Mouse (Mus musculus) intestine, embryonic 15.5 days (tissue): ENCODE data around the gene Abcb8. TPM values are rescaled to one million over a fixed set of nuclear protein-coding genes. Genes with fewer than 3 reads are reported as not detected.

Source experiments
- ATAC-seq: fragments of 200-750 bp; cut with Nextera tagmentation; 2 replicates; pipeline ENCODE4 v1.8.0; 2017; ENCODE audit warnings: moderate TSS enrichment, moderate library complexity
- H3K27ac ChIP-seq: fragments of 300-500 bp; sonication (generic); 2 replicates; pipeline ENCODE4 v1.5.1; 2015; ENCODE audit warnings: mild to moderate bottlenecking, inconsistent platforms
- H3K27me3 ChIP-seq: fragments of 300-500 bp; sonication (generic); replicated peaks from 2 replicates; pipeline ENCODE4 v1.6.1; 2015; ENCODE audit warnings: inconsistent platforms
- H3K36me3 ChIP-seq: fragments of 300-500 bp; sonication (generic); 2 replicates; pipeline ENCODE4 v1.6.1; 2015; ENCODE audit warnings: inconsistent platforms
- H3K4me1 ChIP-seq: fragments of 300-500 bp; sonication (generic); replicated peaks from 2 replicates; pipeline ENCODE4 v1.6.1; 2015; ENCODE audit warnings: inconsistent platforms
- H3K4me2 ChIP-seq: fragments of 300-500 bp; sonication (generic); replicated peaks from 2 replicates; pipeline ENCODE4 v1.6.1; 2015; ENCODE audit warnings: mild to moderate bottlenecking, inconsistent platforms
- H3K4me3 ChIP-seq: fragments of 300-500 bp; sonication (generic); replicated peaks from 2 replicates; pipeline ENCODE4 v1.5.1; 2015; ENCODE audit warnings: inconsistent platforms
- H3K9ac ChIP-seq: fragments of 300-500 bp; sonication (generic); 2 replicates; pipeline ENCODE4 v1.6.1; 2015; ENCODE audit warnings: inconsistent platforms
- H3K9me3 ChIP-seq: fragments of 300-500 bp; sonication (generic); 2 replicates; pipeline ENCODE4 v1.6.1; 2016; ENCODE audit warnings: inconsistent platforms
- WGBS: fragments of 180-500 bp; shearing (Covaris S2); methylation state at CpG from one replicate; pipeline ENCODE4 v1.1.7; 2015; 5-methylcytosine and 5-hydroxymethylcytosine counted together
- polyA plus RNA-seq: library from polyadenylated mRNA; unstranded; fragments of >200 nt; fragmentation: Nextera tagmentation; extraction: Ambion mirVana; gene quantifications from 2 replicates; pipeline ENCODE4 v1.2.1, GENCODE M21; 2015

Gene Abcb8
- polyA plus RNA-seq, 1 experiment from 2014 or later: 66.2 TPM

DNA sequence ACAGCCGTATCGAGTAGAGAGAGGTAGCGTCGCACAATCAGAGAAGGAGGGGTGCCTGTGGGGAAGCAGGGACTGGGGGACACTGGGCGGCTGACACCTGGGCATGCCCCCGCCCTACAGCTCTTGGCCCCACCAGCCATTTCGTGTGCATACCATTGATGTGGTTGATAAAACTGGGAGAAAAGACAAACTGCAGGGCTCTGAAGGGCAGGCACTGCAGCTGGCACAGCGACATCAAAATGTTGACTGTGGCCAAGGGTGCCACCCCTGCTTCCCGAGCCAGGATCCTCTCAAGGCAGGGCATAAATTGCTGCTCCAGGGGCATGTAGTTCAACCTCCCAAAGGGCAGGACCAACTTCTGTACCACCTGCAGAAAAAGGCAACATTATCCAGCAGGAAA is 48.6 kb downstream of the Abcb8 start:
- Histone ChIP-seq H3K9me3 (no peaks in the 10 kb centered on the region), H3K36me3 (peaks cover 37% of the 10 kb centered on the region), H3K27me3 (no peaks in the 10 kb centered on the region), H3K9ac (no peak overlapping the region), H3K27ac (no peak overlapping the region), H3K4me1 (peaks cover 23% of the 10 kb centered on the region), H3K4me3 (no peak overlapping the region), H3K4me2 (no peak overlapping the region)
- 85% methylated on average over 9 of the region's 9 CpGs for WGBS
- ATAC-seq: no peak

- 89% methylated on average over 7 of the region's 7 CpGs for WGBS
- Histone ChIP-seq H3K27ac (no peak overlapping the region), H3K27me3 (no peaks in the 10 kb centered on the region), H3K4me3 (no peak overlapping the region), H3K4me2 (no peak overlapping the region), H3K4me1 (peaks cover 31% of the 10 kb centered on the region), H3K9ac (no peak overlapping the region), H3K36me3 (peaks cover 37% of the 10 kb centered on the region), H3K9me3 (no peaks in the 10 kb centered on the region)
- no peak for ATAC-seq
These were observed 49.7 kb downstream of the Abcb8 start for GRCm38 (mm10) chr5:24443204-24443603.

DNA sequence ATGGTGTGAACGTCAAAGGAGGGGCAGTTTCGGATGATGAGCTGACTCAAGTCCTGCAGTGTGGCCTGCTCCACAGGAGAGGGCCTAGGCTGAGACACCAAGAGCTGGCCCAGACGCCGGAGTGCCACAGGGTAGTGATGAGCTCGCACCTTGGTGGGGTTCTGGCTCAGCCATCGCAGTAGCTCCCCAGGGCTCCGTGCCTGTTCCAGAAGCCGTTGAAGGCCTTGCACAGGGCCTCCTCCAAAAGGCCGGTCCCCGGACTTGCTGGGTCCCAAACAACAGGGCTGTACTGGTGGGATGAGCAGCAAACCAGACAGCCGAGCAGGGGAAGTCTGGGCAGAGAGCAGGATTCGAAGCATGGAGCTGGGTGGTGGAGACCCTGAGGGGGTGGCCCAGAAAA is 50.5 kb downstream of the Abcb8 start:
- Histone ChIP-seq H3K9me3 (no peaks in the 10 kb centered on the region), H3K4me3 (peak overlapping the region; percentile 96), H3K4me2 (peak overlapping the region; percentile 85), H3K9ac (peak overlapping the region; percentile 97), H3K27ac (no peak overlapping the region), H3K27me3 (no peaks in the 10 kb centered on the region), H3K36me3 (peaks cover 33% of the 10 kb centered on the region), H3K4me1 (peaks cover 31% of the 10 kb centered on the region)
- ATAC-seq: no peak
- WGBS: 83% methylated on average over 12 of the region's 12 CpGs

DNA sequence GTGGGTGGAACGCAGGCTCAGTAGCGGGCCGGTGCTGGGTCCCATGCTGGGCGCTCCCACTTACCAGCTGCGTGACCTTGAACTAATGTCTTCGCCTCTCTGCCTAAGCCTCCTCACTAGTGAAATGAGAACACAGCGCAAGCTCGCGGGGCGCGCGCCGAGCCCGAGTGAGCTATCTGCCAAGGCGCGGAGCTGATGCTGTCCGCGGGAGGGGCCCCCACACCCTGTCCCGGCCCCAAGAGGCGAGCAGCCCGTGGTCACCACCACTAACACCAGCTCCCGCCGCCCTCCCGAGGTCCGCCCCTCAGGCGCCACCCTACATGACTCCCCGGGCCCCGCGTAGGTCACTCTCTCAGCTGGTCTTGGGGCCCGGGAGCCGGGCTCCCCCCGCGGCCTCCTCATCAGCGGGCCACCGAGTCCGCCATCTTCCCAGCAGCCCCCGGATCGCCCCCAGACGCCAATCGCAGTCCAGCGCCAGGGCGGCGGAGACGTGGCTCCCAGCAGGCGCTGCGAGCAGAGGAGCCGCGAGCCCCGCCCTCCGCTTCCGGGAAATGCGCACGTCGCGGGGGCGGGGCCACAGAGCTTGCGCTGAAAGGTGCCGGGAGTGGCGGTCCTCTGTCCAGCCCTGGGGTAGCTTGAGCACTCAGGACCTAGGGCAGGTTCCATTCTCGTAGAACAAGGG is 51.4 kb downstream of the Abcb8 start, which contains the start of gene Fastk:
Gene Fastk (minus strand): TSS at position 542 of the 682 bp plus-strand sequence.
- peak within 1 kb of the TSS; percentile 96 for H3K4me3 ChIP-seq
- H3K27me3 ChIP-seq: no peaks in the 10 kb centered on the region
- H3K9me3 ChIP-seq: no peaks in the 10 kb centered on the region
- peak within 1 kb of the TSS; percentile 85 for H3K4me2 ChIP-seq
- 0% methylated on average over 60 of the region's 60 CpGs for WGBS
- H3K27ac ChIP-seq: peak within 1 kb of the TSS; percentile 92
- H3K4me1 ChIP-seq: peaks cover 31% of the 10 kb centered on the region
- ATAC-seq: peak; percentile 88
- peak within 1 kb of the TSS; percentile 97 for H3K9ac ChIP-seq
- peaks cover 24% of the 10 kb centered on the region for H3K36me3 ChIP-seq

DNA sequence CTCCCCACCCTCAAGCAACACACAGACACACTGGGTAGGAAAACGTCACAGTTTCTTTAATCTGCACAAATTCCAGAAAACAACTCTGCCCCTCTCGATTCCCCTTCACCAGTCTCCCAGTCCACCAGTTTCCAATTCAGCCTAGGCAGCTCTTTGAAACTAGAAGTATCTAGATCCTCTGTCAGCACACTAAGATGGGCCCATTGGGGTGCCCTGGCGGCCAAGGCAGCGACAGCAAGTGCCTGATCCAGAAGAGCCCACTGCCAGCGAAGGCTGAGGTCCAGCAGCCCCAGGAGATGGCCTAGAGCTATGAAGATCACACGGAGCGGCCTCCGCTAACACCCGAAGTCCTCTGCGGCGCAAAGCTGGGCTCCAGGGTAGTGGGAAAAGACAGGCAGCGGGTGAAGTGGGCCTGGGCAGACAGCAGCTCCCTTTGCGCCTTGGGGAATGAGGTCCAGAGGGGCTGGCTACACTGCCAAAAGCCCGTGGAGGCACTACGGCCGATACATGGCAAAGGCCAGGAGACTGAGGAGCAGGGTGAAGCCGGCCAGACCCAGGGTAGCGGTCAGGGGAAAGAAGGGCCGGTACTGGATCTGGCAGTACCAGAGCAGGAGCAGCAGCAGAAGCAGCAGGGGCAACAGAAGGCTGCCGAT is 52.1 kb downstream of the Abcb8 start:
- Histone ChIP-seq H3K27ac (peak overlapping the region; percentile 92), H3K4me1 (peaks cover 31% of the 10 kb centered on the region), H3K4me2 (peak overlapping the region; percentile 85), H3K9ac (peak overlapping the region; percentile 97), H3K4me3 (peak overlapping the region; percentile 96), H3K27me3 (no peaks in the 10 kb centered on the region), H3K9me3 (no peaks in the 10 kb centered on the region), H3K36me3 (peaks cover 18% of the 10 kb centered on the region)
- peak; percentile 0; the same call in 1 of the 2 replicates for ATAC-seq
- 56% methylated on average over 20 of the region's 20 CpGs for WGBS

GRCm38 (mm10) chr5:24446630-24447029 is 53.2 kb downstream of the Abcb8 start:
- no peak overlapping the region for H3K27ac ChIP-seq
- H3K4me1 ChIP-seq: peaks cover 37% of the 10 kb centered on the region
- ATAC-seq: no peak
- no peaks in the 10 kb centered on the region for H3K27me3 ChIP-seq
- H3K4me2 ChIP-seq: peak overlapping the region; percentile 83; the same call in 1 of the 2 replicates
- H3K36me3 ChIP-seq: peaks cover 8% of the 10 kb centered on the region; the same call in 1 of the 2 replicates
- H3K9ac ChIP-seq: no peak overlapping the region
- 93% methylated on average over 7 of the region's 7 CpGs for WGBS
- H3K9me3 ChIP-seq: no peaks in the 10 kb centered on the region
- no peak overlapping the region; the same call in 1 of the 2 replicates for H3K4me3 ChIP-seq

DNA sequence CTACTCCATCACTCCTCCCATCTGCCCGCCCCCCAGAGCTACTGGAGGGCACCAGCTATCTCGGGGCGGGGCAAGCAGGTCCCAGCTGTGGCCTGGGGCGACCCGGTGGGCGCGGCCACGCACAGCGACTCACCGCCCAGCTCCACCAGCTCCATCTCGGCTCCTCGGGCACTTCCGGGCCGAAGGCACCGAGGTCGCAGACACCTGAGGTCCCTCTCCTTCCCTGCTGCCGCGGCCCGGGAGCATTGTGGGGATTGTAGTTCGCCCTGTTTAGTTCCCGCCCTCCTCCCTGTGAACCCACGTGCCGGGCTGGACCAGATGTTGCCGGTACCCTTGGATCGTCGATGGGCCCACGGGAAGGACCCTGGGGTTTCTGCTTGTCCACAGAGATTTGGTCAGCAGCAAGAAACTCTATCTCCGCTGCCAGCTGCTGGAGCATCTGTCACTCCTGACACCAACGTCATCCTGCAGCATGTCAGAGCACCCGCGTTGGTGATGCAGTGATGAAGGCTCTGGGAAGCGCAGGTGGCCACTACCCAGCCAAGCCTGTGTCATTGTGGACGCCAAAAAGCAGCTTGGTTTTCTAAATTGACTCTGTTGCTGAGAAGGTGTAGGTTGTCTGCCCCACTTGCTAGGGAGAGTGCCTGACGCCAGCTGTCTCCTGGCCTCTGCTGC is 54.3 kb downstream of the Abcb8 start, which contains the start of gene Tmub1:
Gene Tmub1 (minus strand): TSS at position 231 of the 675 bp plus-strand sequence.
- Histone ChIP-seq H3K27me3 (no peaks in the 10 kb centered on the region), H3K27ac (peak within 1 kb of the TSS; percentile 51), H3K36me3 (0 out of 2 replicates have a peak, but pooled peaks cover 5% of the 10 kb centered on the region), H3K4me3 (peak within 1 kb of the TSS; percentile 58), H3K9ac (peak within 1 kb of the TSS; percentile 45), H3K4me2 (peak within 1 kb of the TSS; percentile 83), H3K9me3 (no peaks in the 10 kb centered on the region), H3K4me1 (peaks cover 37% of the 10 kb centered on the region)
- peak; percentile 69 for ATAC-seq
- 2% methylated on average over 34 of the region's 34 CpGs for WGBS

GRCm38 (mm10) chr5:24451264-24452029 is 58.0 kb downstream of the Abcb8 start:
- H3K27me3 ChIP-seq: no peaks in the 10 kb centered on the region
- no peaks in the 10 kb centered on the region for H3K9me3 ChIP-seq
- peak overlapping the region; percentile 87 for H3K9ac ChIP-seq
- H3K4me3 ChIP-seq: peak overlapping the region; percentile 85
- peak; percentile 82 for ATAC-seq
- 3% methylated on average over 42 of the region's 66 CpGs for WGBS
- H3K27ac ChIP-seq: peak overlapping the region; percentile 91
- H3K4me1 ChIP-seq: peaks cover 48% of the 10 kb centered on the region
- no peaks in the 10 kb centered on the region for H3K36me3 ChIP-seq
- peak overlapping the region; percentile 89 for H3K4me2 ChIP-seq

- Histone ChIP-seq H3K27ac (peak within 1 kb of the TSS; percentile 91), H3K4me1 (peaks cover 43% of the 10 kb centered on the region), H3K9ac (peak within 1 kb of the TSS; percentile 87), H3K36me3 (no peaks in the 10 kb centered on the region), H3K4me3 (peak within 1 kb of the TSS; percentile 85), H3K27me3 (no peaks in the 10 kb centered on the region), H3K4me2 (peak within 1 kb of the TSS; percentile 89), H3K9me3 (no peaks in the 10 kb centered on the region)
- ATAC-seq: peak; percentile 5
- under 1% methylated on average over 66 of the region's 85 CpGs for WGBS
These were observed 58.7 kb downstream of the Abcb8 start, which contains the start of gene Agap3 for GRCm38 (mm10) chr5:24452030-24452690. Gene Agap3, plus strand, starts transcription at chr5:24452177.

GRCm38 (mm10) chr5:24452691-24453233 is 59.3 kb downstream of the Abcb8 start:
- Histone ChIP-seq H3K27ac (peak overlapping the region; percentile 91), H3K4me1 (peaks cover 39% of the 10 kb centered on the region), H3K36me3 (no peaks in the 10 kb centered on the region; the same call in 1 of the 2 replicates), H3K9me3 (no peaks in the 10 kb centered on the region), H3K4me2 (peak overlapping the region; percentile 89), H3K27me3 (no peaks in the 10 kb centered on the region), H3K4me3 (peak overlapping the region; percentile 85), H3K9ac (peak overlapping the region; percentile 87)
- WGBS: under 1% methylated on average over 29 of the region's 29 CpGs
- peak; percentile 8; the same call in 1 of the 2 replicates for ATAC-seq
